Mouse (Mus musculus): ENCODE measurements around the gene Ddx1. TPM values are rescaled to one million over a fixed set of nuclear protein-coding genes. Genes with fewer than 3 reads are reported as not detected.

Ddx1 gene
- total RNA-seq, 4 experiments from 2014 or later, result 113 to 140 (median 124) TPM

Other genes starting within 250 kb of the Ddx1 start
- gene Nbas, start 19.9 kb upstream of the Ddx1 start, total RNA-seq (2022), result 10 to 100 TPM; 20.0 to 24.1 (median 22.3) TPM